Mouse (Mus musculus): ENCODE results near the gene Cdv3.
"Not testable (repeated sequence)": the region's sequence is repeated elsewhere in the genome, so short reads cannot be mapped to it uniquely, and the experiment has no call there.

Gene Cdv3

DNA sequence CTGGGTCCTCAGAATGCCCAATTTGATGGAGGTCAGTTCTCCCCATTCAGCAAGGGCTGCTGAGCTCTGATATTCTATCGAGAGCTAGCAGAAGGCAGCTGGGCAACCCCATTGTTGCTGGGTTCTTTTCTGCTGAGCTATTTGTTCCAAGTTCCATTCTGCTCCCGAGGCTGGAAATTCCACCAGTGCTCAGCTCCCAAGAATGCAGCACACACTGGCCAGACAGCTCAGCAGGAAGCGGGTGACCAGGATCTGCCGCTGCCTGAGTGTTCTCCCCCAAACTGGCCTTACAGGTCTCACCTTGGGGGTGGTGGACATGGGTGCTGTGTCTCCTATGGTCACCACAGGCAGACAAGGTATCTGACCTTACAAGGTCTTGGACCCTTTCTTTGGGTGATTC is 4.3 kb upstream of the Cdv3 start:
- DNase-seq = no peak

DNA sequence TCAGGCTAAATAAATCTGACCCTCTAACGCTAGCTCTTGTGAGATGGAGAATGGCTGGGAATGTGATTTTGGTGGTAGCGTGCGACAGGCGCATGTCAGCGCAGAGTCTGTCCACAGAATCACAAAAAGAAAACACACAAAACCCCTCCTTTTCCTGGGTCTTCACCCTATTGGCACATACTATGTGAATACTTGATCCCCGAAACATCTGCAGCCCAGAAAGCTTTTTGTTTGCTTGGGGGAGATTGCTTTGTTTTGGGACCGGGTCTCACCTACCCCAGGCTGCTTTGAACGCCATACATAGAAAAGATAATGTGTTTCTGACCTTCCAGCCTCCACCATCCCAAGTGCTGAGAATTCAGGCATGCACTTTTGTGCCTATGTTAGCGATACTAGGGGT is 716 bp upstream of the Cdv3 start:
- DNase-seq = no peak

DNA sequence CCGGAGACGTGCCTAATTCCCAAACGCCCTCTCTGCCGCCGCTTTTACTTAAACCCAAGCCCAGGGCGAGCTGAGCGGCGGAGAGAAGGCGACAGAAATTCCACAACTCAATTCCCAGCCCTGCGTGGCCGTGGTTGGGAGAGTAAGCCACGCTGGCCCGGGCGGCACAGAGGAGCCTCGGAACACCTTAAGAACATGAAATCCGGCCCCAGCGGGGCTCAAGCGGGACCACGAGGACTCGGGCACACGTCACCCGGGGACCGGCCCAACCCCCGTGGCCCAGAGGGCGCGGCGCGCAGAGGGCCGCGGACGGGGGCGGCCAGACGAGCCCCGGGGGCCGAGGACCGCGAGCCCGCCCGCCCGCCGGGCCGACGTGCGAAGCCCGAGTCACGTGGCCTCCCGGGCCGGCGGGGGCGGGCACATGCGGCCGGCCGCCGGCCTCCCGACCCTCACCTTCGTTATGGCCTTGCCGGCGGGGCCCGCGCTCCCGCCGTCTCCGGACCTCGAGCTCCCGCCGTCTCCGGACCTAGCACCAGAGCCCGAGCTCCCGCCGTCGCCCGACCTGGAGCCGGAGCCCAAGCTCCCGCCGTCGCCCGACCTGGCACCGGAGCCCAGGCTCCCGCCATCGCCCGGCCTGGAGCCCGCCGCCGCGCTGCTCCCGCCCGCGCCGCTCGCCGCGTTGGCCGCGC is 895 bp downstream of the Cdv3 start:
- DNase-seq = peak; percentile 46 to 51

DNA sequence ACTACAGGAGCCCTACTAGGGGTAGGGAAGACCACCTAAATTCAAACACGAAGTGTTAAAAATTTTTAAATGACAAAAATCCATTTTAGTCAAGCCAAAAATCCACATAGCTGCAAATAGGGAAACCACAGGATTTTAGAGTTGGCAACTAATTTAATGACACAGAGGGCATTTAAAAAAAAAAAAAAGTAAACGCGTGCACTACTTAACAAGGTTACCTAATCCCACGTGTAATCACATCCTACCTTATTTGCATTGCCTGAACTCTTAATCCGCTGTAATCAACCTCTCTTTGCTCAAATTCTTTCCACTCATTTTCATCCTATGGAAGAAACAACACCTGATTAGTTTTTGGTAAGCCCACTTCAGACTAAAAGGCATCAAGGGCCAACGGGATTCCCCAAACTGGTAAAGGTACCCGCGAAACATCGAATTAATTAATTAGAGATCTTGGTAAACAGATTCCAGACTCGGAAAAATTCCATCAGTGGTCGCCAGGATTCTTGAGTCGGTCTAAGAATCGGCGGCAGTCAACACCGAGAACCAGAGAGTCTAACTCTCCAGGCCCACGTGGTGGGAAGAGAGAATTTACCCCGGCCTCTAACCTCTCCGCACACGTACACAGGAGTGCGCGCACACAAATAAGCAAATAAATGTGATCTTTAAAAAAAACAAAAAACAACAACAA is 1.8 kb downstream of the Cdv3 start:
- no peak for DNase-seq

DNA sequence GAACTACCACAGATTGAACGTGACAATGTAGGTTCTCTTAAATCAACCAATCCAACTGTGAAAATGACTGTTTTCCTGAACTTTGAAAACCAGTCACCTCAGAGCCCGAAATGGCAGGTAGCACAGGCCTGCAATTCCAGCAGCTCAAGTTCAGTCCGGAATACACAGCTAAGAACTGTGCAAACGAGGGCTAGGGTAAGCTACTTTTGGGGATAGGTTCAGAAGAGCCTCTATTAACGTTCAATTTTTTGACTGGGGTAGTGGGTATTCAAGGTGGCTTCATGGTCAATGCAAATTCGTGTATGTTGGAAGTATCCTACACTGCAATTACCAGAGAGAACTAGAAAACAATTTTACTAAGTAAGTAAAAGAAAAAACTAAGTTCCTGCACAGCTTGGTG is 2.6 kb downstream of the Cdv3 start:
- no peak for DNase-seq

DNA sequence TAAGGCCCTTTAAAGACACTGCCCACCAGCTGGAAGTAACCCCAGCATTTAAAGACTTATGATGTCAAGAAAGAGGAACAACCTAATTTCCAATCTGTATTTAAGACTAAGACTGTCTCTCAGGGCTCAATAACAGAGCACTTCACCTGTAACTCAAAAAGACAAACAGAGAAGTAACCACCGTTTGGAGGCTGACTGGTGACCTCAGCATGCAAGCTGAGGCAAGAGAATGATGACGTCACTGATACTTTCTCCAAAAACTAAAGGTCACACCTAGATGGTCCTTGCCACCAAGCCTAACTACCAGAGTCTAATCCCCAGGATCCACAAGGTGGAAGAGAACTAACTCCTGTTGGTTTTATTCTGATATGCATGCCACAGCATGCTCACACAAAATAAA is 5.0 kb downstream of the Cdv3 start:
- DNase-seq = no peak

DNA sequence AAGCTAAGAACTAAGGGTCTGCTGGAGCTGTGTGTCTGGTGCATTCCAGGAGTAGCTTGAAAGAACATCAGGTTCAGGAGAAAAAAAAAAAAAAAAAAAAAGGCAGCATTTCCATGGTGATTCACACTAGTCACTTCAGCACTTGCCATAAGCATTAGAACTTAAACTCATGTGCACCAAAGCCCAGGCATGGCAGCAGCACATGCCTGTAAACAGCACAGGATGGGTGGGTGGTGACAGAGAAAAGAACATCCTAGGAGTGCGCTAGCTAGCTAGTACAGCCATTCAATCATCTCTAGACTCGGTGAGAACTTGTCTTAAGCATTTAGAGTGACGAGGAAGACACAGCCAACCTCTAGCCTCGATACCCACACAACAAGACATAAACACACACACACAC is 7.1 kb downstream of the Cdv3 start:
- DNase-seq = no peak

DNA sequence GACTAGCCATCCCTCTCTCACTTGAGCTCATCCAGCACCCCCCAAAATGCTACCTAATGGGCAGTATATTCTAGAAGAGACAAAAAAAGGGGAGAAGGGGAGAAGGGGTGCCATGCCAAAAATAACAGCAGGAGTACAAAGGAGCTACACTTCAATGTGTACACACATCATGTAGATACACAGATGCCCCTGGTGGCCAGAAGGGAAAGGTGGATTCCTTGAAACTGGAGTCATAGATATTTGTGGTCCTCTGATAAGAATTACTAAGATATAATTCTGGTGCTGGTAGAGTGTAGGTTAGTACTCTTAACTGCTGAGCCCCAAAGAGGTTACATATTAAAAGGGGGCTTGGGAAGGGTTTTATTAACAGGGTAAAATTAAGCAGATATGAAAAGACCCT is 7.7 kb downstream of the Cdv3 start:
- DNase-seq = no peak

DNA sequence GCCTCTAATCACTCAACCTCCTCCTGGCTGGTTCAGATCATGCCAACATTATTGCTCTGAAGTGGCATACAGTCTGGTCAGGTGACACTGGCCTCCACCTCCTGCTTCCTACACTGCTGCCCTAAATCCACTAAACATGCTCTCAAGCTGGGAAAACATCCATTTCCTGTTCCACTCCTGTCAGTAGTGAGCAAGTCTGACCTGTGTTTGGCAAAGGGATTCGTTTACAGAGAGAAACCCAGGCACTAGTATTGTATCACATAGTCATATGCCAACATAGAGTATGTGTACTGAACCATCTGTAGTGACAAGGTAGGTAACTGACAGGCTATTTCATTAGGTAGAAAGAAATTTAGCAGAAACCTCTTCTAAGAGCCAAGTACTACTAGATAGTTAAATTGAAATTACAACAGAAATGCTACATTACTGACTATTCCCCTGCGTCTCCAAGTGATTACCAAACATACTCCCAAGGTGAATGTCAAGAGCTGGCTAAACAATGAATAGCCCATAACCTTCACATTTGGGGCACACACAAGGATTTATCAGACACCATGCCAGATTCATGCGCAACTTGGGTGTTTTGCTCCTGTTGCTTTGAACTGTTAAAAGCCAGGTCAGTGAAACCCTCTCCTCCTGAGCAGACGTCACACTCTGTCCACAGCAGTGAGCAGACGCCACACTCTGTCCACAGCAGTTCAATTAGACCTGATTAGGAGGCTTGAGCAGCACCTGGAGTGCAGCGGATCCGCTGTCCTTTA is 12.0 kb downstream of the Cdv3 start:
- not testable (repeated sequence) for DNase-seq

DNA sequence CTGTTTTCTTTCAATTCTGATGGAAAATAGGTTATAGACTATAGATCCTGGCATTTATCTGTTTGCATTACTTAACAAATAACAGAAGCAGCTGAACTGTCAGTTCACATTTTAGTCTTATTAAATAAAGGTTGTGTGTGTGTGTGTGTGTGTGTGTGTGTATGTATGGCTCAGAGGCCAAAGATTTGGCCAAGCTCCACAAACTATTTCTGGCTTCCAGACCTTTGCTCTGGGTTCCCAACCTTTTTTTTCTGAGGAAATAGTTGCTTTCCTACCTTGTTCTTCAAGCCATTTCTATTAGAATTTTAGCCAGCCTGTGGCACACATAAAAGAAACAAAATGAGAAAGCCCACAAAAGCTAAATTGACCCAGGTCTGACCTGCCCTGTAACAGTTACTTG is 16.8 kb downstream of the Cdv3 start:
- no peak for DNase-seq

DNA sequence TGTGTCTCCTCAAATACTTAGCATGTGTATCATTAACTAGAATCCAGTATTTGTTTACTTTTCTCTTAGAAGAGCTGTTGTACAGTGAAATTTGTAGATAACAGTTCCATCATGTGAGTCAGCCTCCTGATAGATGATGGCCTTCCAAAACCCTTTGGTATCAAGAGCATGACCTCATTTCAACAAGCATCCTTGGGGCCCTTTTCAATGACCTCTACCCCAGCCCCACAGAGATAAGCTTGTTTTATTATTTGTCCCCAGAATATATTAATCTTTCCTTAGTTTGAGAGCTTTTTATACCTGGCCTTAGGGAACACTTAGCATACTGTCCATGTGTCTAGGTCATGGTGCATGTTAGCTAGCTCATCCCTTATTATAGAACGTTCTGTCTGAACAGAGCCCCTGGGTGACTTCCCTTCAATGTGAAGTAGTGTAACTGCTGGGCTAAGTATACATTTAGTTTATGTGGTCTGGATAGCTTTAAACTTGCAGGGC is 17.6 kb downstream of the Cdv3 start:
- DNase-seq = no peak

DNA sequence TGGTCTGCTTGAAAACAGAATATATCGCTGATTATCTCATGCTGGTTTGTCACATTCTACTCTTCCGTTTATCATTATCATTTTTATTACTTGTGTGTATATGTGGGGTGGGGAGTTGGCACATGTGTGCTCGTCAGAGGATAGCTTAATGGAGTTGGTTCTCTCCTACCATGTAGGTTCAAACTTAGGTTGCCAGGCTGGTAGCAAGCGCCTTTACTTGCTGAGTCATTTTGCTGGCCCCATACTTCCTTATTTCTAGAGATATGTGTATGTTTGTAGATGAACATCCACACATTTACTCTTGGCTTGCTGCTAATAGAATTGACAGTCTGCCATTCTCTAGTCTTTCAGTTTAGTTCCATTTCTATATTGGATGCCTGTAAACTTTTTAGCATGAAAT is 18.6 kb downstream of the Cdv3 start:
- no peak for DNase-seq

DNA sequence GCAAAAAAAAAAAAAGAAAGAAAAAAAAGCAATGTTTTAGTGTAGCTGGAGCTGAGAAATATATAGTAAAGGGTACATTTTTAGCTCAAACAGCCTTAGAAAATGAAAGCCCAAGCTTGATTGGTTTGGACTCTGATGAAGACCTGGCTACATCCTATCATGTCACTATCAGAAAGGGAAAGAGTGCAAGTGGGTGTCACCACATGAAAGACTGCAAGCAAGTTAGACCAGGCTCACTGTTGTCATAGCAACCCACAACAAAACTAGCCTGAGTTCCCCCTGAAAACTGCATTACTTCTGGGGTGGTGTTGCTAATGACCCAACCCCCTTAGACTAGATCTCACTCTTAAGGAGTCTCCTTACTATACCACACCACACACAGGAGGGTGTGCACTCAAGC is 28.7 kb downstream of the Cdv3 start:
- DNase-seq = no peak

DNA sequence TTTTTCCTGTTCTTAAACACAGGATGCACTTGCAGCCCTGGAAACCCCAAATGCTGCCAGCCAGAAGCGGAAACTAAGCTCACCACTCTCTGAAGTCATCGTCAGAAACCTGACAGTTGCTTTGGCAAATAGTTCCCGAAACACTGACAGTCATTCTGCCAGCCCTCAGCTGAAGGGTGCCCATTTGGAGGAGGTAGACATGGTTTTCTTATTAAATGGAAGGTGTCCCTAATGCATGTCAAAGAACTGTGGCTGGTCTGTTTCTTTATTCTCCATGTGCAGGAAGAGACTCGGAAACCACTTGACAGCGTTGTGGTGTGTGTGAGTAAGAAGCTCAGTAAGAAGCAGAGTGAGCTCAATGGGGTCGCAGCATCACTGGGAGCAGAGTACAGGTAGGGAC is 33.0 kb downstream of the Cdv3 start:
- no peak for DNase-seq

DNA sequence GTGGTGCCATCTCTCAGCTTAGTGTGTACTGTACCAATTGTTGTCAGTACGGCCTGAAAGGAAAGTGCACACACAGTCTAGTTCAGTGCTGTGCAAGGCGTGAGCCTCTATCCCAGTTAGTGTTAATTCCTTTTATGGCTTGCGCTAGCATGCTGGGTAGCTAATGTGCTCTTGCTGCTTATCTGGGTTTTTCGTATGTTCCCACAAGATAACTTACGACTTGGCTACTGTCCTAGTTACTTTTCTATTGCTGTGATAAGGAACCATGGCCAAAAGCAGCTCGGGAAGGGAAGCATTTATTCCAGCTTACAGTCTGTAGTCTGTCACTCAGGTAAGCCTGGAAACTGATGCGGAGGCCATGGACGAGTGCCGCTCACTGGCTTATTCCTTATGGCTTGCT is 39.2 kb downstream of the Cdv3 start:
- no peak for DNase-seq

DNA sequence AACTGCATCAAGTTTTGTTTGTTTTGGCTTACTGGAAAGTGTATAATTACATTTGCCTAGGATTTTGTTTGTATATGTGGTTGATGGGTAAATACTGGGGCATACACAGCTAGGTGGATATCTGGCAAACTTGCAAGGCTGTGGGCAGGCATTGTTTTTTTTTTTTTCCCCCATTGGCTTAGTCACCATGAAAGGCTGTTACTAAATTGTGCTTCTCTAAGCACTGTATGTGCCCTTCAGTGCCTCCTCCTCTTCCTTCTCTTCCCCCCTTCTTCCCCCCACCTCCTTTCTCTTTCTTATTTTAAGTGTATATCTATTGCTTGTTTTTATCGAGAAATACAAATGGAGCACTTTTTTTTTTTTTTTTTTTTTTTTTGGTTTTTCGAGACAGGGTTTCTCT is 41.0 kb downstream of the Cdv3 start:
- no peak for DNase-seq

DNA sequence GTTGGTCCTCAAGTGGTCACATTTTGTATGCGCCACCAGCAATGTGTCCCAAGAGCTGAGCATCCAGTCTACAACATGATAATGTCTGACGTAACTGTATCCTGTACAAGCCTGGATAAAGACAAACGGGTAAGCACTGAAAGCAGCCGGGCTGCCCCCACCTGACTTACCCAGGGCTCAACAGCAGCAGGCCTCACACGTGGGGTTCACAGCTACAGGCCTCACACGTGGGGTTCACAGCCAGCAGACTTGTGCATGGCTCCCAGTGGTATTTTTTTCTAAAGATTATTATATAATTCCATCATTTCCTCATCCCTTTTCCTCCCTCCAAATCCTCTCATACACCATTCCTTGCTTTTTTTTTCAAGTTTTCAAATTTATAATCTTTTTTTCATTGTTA is 55.8 kb downstream of the Cdv3 start:
- no peak for DNase-seq

DNA sequence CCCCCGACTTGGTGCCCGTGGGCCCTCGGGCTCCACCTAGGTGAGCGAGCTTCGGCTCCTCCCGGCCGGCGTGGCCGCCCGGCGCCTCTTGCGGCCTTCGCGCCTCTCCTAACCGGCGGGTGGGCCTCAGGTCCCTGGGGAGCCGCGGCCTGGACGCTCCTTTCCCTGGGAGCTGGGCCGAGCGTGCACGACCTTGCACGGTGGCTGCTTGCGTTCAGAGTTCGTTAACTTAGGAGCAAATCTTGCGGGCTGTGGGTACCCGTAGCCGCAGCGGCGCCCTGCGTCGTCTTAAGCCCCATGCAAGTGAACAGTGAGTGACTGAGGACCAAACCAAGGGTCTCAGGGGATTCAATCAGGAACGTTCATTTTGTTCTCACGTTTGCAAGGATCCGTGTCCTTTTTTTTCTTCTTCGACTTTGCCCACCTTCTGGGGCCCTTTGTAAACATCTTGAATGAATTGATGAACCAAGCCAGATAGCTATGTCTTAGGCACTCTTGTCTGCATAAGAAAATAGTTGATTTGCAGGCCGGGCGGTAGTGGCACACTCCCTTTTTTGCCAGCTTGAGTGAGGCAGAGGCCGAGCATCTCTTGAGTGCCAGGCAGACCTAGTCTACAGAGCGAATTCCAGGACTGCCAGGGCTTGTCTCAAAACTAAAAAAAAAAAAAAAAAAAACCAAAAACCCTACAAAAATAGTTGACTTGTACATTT is 60.2 kb downstream of the Cdv3 start:
- peak in 1 of 2 experiments; percentile 5 for DNase-seq

DNA sequence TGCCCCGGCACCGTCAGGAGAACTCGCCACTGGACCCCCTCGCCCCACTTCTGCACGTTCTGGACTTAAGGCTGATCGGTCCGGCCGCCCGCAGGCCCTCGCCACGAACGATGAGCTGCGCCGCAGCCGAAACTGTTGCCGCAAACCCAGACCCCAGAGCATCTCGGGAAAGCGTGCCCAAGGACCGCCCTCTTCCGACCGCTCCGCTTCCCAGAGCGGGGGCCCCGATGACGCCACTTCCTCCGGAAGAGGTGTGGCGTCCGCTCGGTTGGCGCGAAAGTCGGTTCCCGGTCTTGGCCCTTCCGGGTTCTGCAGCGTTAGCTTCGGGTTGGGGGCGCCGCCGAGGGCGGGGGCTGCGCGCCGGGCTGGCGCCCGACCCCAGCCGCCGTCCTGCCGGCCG is 60.7 kb downstream of the Cdv3 start, which contains the start of the genes 1300017J02Rik and Topbp1:
Gene 1300017J02Rik, minus strand, starts transcription at position 156 of the 400 bp plus-strand sequence.
Gene Topbp1, plus strand, starts transcription at position 289 of the 400 bp plus-strand sequence.
- DNase-seq = peak; percentile 86 to 89

Data from thymus, adult 18-20 months (tissue).